Mouse (Mus musculus) urinary bladder, postnatal 14 days (tissue): ENCODE results near the gene Nos3.

Experiments
- DNase-seq: peaks from one replicate; pipeline ENCODE4 v3.0.0; 2021; ENCODE audit warnings: low spot score

Gene Nos3

DNA sequence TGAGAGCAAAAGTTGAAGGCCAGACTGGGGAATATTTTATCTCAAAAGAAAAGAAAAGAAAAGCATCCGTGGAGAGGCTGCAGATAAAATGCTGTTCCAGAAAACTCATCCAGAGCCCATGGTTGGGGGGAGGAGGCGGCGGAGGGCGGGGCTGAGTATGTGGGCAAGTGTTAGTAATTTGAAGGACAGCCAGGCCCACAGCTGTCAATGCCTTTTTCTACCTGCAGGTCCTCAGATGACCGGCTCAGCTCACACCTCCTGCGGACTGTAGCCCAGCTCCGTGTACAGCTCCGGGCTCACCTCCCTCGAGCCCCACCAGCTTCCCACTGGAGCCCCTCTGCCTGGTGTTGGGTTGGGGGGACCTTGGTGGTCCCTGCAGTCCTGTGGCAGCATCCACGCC lies 35.1 kb downstream of the Nos3 start:
- no peak for DNase-seq

DNA sequence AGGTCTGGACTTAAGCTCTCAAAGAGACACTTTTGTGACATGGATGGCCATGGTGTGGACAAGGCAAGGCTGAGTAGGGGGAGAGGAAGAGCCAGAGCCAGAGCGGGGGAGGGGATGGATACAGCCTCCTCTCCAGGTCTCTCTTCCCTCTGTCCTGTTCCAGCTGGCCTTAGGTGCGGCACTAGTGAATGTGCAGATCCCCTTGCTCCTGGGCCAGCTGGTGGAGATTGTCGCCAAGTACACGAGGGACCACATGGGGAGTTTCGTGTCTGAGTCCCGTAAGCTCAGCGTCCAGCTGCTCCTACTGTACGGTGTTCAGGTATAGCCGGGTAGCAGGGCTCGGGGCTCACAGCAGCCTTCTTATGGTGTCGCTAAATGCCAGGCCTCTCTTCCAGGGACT lies 35.8 kb downstream of the Nos3 start:
- no peak for DNase-seq

DNA sequence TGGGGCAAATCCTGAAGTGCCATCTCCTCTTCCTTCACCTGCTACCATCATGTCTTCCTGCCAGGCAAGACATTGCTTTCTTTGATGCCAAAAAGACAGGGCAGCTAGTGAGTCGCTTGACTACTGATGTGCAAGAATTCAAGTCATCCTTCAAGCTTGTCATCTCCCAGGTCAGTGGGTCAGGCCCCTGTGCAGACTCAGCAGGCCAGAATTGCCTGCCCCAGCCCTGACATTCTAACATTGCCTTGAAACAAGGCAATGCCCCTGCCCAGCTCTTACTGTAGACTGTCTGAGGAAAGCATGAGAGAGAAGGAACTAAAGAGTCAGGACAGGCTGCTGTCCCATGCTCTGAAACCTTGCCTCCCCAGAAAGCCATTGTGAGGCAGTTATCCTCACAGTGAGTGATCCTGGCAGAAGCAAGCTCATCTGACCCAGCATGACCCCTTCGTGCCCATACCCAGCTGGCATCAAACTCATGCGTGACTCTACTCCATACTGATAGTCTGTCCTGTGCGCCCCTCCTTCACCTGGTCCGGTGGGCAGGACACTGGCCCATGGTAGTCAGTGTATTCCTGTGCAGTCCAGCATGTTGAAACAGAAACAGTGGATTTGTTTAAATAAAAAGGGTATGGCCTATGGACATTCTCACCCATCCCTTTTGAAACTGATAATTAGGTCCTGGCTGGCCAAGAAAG lies 36.4 kb downstream of the Nos3 start:
- no peak for DNase-seq

- DNase-seq: no peak
These were observed 37.4 kb downstream of the Nos3 start for GRCm38 (mm10) chr5:24401969-24402368.

- DNase-seq: no peak
These were observed 40.2 kb downstream of the Nos3 start for GRCm38 (mm10) chr5:24404594-24405360.

GRCm38 (mm10) chr5:24405389-24405876 lies 40.8 kb downstream of the Nos3 start:
- no peak for DNase-seq

GRCm38 (mm10) chr5:24408651-24409050 lies 44.0 kb downstream of the Nos3 start:
- DNase-seq: no peak

GRCm38 (mm10) chr5:24409466-24409865 lies 44.9 kb downstream of the Nos3 start:
- DNase-seq: no peak

- no peak for DNase-seq
These were observed 47.5 kb downstream of the Nos3 start for GRCm38 (mm10) chr5:24412063-24412462.

GRCm38 (mm10) chr5:24413042-24413693 lies 48.6 kb downstream of the Nos3 start, which contains the start of gene Asic3:
Gene Asic3 (plus strand): TSS chr5:24413392.
- DNase-seq: no peak

DNA sequence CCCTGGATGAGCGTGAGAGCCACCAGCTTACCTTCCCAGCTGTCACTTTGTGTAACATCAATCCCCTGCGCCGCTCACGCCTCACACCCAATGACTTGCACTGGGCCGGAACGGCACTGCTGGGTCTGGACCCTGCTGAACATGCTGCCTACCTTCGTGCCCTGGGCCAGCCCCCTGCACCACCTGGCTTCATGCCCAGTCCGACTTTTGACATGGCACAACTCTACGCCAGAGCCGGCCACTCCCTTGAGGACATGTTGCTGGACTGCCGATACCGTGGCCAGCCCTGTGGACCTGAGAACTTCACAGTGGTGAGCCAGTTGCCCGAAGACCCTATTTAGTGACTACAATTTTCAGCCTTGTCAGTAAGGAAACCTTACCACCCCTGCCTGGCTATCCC lies 49.3 kb downstream of the Nos3 start:
- no peak for DNase-seq

- peak; percentile 63 for DNase-seq
These were observed 51.7 kb downstream of the Nos3 start for GRCm38 (mm10) chr5:24416222-24416736.

DNA sequence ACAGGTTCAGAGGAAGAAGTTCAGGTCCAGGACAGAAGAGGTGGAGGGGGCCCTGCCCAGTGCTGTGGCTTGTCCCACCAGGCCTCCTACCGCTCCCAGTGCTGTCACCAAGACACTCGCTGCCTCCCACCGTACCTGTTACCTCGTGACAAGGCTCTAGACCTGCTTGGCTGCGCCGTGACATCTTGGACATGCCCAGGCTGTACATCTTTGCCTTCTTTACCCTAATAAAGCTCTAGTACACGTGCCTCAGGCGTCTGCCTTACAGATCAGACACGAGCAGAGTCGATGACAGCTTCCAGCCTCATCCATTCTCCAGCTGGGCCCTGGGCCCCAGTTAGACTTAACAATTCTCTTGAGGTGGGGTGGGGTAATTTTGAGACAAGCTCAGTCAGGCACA lies 53.0 kb downstream of the Nos3 start:
- no peak for DNase-seq

DNA sequence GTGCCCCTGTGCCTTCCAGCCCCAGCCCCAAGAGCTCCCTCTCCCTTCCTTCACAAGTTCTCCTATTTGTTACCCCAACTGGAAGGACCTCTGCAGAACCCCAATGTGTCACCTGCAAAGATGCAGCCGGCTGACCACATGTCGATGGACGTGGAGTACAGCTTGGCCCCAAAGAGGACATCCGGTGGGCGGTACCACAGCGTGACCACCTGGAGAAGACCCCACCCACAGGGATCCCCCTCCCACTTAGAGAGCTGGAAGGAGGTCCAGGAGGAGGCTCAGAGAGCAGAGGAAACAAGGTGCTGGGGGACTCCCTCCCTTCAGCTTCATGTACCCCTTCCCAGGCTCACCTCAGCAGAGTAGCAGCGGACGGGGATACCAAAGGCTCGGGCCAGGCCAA lies 55.8 kb downstream of the Nos3 start:
- no peak for DNase-seq

DNA sequence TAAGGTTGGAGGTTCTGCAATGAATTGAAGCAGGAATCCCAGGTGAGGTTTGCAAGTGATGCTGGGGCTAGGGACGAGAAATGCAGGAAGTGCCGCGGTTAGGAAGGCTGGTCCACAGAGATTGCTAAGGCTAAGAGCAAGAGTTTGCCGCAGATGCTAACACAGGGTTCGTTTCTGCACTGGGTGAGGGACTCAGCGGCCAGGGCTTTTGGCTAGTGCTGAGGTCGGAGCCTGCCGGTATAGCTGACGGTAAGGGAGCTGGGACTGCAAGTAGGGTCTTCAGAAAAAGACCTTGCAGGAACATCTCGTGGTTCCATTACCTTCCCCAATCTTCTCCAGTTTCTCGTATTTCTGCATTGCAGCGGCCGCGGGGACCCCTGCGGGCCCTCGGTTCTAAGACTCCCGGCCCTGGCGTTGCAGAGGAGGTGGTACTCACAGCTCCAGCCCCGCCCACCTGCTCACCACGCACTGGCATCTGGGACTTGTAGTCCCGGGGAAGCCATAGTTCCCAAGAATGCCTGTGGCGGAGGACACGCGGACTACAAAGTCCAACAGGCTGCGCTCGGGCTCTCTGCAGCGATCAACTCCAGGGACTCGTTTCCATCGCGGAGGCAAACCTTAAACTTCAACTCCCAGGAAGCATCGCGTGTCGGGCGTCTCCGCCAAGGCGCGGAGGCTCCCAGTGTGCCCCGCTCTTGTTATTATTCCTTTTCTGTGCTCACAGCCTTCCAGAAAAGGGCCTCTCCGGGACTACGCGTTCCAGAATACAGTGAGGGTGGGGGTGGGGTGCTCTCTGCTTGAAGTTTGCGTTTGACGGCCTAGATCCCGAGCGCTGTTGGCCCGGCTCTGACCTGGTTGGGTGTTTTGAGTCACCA lies 58.8 kb downstream of the Nos3 start, which contains the start of the genes Cdk5 and Slc4a2:
Gene Cdk5, minus strand, starts transcription at position 402 of the 875 bp plus-strand sequence.
Gene Slc4a2, plus strand, starts transcription at position 709 of the 875 bp plus-strand sequence.
- DNase-seq: peak; percentile 99

DNA sequence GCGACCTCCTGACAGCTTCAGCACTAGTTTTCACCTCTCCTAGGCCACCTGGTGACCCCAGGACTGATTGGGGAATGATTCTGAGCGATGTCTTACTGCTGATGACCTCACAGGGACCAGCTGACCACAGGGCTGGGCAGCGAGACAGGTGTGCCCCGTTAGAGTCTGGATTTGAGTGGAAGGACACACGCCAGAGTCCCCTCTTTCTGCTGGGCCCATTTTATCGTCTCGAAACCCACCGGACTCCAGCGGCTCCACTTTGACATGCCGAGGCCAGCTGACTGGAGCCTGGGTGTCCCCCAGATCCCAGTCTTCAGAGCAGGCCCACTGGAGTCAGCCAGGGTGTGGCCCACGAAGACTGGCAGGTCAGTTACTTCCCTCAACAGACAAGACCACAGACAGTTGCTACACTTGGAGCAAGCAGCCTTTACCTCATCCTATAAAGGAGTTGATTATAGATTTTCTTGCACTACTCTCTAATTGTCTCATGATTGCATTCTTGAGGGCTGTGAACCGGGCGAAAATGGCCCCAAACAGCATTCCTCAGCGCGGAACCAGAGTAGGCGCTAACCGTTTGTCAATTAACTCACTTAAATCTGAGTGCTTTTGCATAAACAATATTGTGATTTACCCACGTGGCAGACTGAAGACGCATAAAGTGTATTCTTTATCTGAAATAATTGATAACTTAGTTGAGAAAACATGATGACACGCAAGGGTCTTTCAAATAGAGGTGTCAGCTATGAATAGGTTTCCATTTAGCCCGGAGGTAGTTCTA lies 59.6 kb downstream of the Nos3 start:
- peak; percentile 37 for DNase-seq

- DNase-seq: peak; percentile 84
These were observed 60.3 kb downstream of the Nos3 start for GRCm38 (mm10) chr5:24424861-24425411.

DNA sequence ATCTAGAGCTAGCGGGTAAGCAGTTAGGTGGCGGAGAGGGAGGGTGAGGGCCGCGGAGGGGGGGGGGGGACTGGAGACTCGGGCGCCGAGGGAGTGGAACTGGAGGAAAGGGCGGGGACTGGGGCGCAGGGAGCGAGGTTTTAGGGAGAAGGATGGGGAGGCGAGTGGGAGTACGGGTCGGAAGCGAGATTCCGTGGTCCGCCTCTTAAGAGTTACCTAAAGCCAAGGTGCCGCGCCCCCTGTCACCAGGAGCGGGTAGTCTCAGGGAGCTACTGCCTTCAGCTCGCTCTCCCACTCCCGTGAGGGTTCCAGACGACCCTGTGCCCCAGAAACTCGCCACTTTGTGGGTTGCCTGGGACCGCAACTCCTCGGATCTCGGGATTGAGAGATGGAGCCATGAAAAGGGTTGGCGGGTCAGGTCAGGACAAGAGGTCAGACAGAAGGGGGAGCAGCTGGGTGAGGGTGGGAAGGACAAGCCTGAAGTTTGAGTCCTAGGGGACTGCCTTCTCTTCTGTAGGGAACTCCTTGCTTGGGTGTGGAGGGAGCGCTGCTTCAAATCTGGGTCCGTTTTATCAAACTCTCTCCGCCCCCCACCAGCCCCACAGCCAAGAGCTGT lies 60.9 kb downstream of the Nos3 start:
- DNase-seq: peak; percentile 64

DNA sequence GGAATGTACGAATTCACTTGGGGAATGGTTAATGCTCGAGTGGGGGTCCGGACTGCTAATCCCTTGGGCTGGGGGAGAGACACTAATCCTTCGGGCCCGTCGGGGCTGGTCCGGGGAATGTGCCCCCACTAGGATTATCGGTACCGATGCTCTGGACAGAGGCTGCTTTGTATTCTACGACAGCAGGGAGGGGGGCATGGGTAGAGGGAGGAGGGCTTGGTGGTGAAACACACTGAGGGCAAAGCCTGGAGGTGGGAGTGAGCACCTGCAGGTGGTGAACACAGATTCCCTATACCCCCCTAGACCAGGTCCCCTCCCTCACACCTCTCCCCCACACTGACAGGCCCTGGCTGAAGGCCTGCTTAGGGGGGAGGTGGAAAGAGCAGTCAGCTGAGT lies 61.4 kb downstream of the Nos3 start:
- no peak for DNase-seq
